Mouse (Mus musculus) cerebellum, adult 2 months (tissue): ENCODE measurements around the gene Scnn1g.

ENCODE experiments used
- CTCF ChIP-seq: fragments of 200-500 bp; IDR thresholded peaks from 2 replicates; pipeline ENCODE4 v1.5.1; 2011; ENCODE audit warnings: low read depth, mild to moderate bottlenecking, control low read depth, low read length, moderate library complexity, borderline replicate concordance; ENCODE audit not compliant: insufficient read depth
- POLR2A ChIP-seq: fragments of 200-500 bp; IDR thresholded peaks from 2 replicates; pipeline ENCODE4 v1.6.1; 2011; ENCODE audit warnings: low read length, control low read depth, borderline replicate concordance; ENCODE audit not compliant: insufficient read depth

DNA sequence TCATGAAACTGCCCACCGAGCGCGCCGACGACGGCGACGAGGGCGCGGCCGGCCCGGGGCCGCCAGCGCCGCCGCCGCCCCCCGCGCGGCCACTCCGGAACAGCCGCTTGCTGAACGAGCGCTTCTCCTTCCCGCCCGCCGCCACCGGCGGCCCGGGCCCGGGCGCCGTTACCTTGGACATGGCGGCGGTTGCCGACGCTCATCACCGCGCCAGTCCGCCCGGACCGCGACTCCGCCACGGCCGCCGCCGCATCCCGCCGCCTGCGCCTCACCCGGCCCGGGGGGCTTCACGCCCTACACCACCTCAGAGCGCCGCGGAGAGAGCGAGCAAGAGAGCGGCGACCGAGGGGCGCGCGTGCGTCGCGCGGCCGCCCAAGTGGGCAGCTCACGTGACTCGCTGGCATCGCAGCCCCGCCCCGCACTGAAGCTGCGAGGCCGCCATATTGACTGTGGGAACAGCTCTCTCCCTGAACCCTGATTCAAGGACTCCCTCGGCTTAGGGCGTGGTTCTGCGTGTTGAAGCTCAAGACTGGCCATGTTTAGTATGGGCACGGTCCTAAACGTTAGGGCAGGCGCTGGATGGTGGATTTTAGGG, 27.1 kb upstream of the Scnn1g start, which contains the start of gene Usp31:
- TF ChIP-seq CTCF (no peak), POLR2A (peak; percentile 77)
